Mouse (Mus musculus) ovary, postnatal 36 days (tissue): ENCODE measurements around the gene Ccdc85b.

Experiments
- DNase-seq: peaks from one replicate; pipeline ENCODE4 v3.0.0; 2022; ENCODE audit warnings: low spot score, mixed read lengths

Ccdc85b gene

GRCm38 (mm10) chr19:5481398-5481797 is 23.7 kb upstream of the Ccdc85b start:
- DNase-seq = no peak

GRCm38 (mm10) chr19:5480016-5480415 is 22.3 kb upstream of the Ccdc85b start:
- no peak for DNase-seq

GRCm38 (mm10) chr19:5477668-5478300 is 20.1 kb upstream of the Ccdc85b start:
- no peak for DNase-seq

GRCm38 (mm10) chr19:5477004-5477667 is 19.4 kb upstream of the Ccdc85b start:
- DNase-seq = no peak

- no peak for DNase-seq
These were observed 17.5 kb upstream of the Ccdc85b start for GRCm38 (mm10) chr19:5475069-5475714.

GRCm38 (mm10) chr19:5474281-5475068 is 16.8 kb upstream of the Ccdc85b start:
- peak; percentile 59 for DNase-seq

- peak; percentile 87 for DNase-seq
These were observed 16.0 kb upstream of the Ccdc85b start, which contains the start of gene Efemp2 for GRCm38 (mm10) chr19:5473720-5474119. TSS of gene Efemp2 (plus strand) at chr19:5473954.

GRCm38 (mm10) chr19:5472857-5473256 is 15.2 kb upstream of the Ccdc85b start:
- DNase-seq = no peak

- no peak for DNase-seq
These were observed 14.2 kb upstream of the Ccdc85b start for GRCm38 (mm10) chr19:5471846-5472245.

GRCm38 (mm10) chr19:5468374-5468773 is 10.7 kb upstream of the Ccdc85b start, which contains the start of gene Ctsw:
TSS of gene Ctsw (minus strand) at chr19:5468507.
- no peak for DNase-seq

GRCm38 (mm10) chr19:5466916-5467500 is 9.3 kb upstream of the Ccdc85b start:
- DNase-seq = no peak

- no peak for DNase-seq
These were observed 7.3 kb upstream of the Ccdc85b start for GRCm38 (mm10) chr19:5465037-5465436.

GRCm38 (mm10) chr19:5463791-5464562 is 6.3 kb upstream of the Ccdc85b start:
- DNase-seq = peak; percentile 54

GRCm38 (mm10) chr19:5463212-5463611 is 5.5 kb upstream of the Ccdc85b start:
- no peak for DNase-seq

- no peak for DNase-seq
These were observed 3.7 kb upstream of the Ccdc85b start for GRCm38 (mm10) chr19:5461411-5461810.

- DNase-seq = peak; percentile 86
These were observed 2.8 kb upstream of the Ccdc85b start, which contains the start of gene Fibp for GRCm38 (mm10) chr19:5460465-5460911. TSS of gene Fibp (plus strand) at chr19:5460615.

GRCm38 (mm10) chr19:5459896-5460295 is 2.2 kb upstream of the Ccdc85b start:
- DNase-seq = no peak

- no peak for DNase-seq
These were observed 1.3 kb upstream of the Ccdc85b start for GRCm38 (mm10) chr19:5459019-5459418.

GRCm38 (mm10) chr19:5456922-5457745 is 560 bp downstream of the Ccdc85b start:
- DNase-seq = peak; percentile 93
